Mouse (Mus musculus): ENCODE data around the gene Gm28230.

- no peak for TF ChIP-seq CTCF (IDR thresholded peaks at IDR 0.05; ENCODE audit: low read depth)
- TF ChIP-seq EP300 (IDR thresholded peaks at IDR 0.05; ENCODE audit: low read depth), result no peak
Observed at GRCm38 (mm10) chr2:74752431-74753174, 26.1 kb downstream of the Gm28230 start.
